Mouse (Mus musculus) macrophage (primary cell): ENCODE measurements around the gene Dner. TPM values are rescaled to one million over a fixed set of nuclear protein-coding genes. Genes with fewer than 3 reads are reported as not detected.

ENCODE experiments used
- H3K27ac ChIP-seq: fragments of 350-480 bp; formaldehyde crosslinking; 2 replicates; pipeline ENCODE4 v1.9.0; 2021
- H3K36me3 ChIP-seq: fragments of 350-480 bp; formaldehyde crosslinking; 2 replicates; pipeline ENCODE4 v1.9.0; 2021; ENCODE audit errors: inconsistent target
- H3K4me3 ChIP-seq: fragments of 350-480 bp; formaldehyde crosslinking; 2 replicates; pipeline ENCODE4 v1.9.0; 2021; ENCODE audit errors: inconsistent target
- H3K79me2 ChIP-seq: fragments of 350-480 bp; formaldehyde crosslinking; 2 replicates; pipeline ENCODE4 v1.9.0; 2021; ENCODE audit errors: inconsistent target
- WGBS: methylation state at CpG from one replicate; pipeline ENCODE4 v1.1.7; 2026; ENCODE audit warnings: inconsistent platforms; ENCODE audit not compliant: missing documents; 5-methylcytosine and 5-hydroxymethylcytosine counted together
- polyA plus RNA-seq: library from polyadenylated mRNA; stranded (reverse); fragments of 250-400 nt; gene quantifications from 3 replicates; pipeline ENCODE4 v1.2.4, GENCODE M21; 2018; ENCODE audit warnings: inconsistent platforms

Gene Dner
- polyA plus RNA-seq, 1 experiment from 2014 or later = 0.14 TPM

- Histone ChIP-seq H3K4me3 (no peak overlapping the region), H3K27ac (no peak overlapping the region), H3K79me2 (no peaks in the 10 kb centered on the region), H3K36me3 (no peaks in the 10 kb centered on the region)
- 90% methylated on average over 4 of the region's 4 CpGs for whole genome bisulfite sequencing
Measured at GRCm38 (mm10) chr1:84524413-84524812, 171.6 kb downstream of the Dner start.

- no peaks in the 10 kb centered on the region for H3K36me3 ChIP-seq
- H3K79me2 ChIP-seq = no peaks in the 10 kb centered on the region
- 90% methylated on average over 4 of the region's 4 CpGs for WGBS
- no peak overlapping the region for H3K27ac ChIP-seq
- no peak overlapping the region for H3K4me3 ChIP-seq
Measured at GRCm38 (mm10) chr1:84522963-84523280, 173.1 kb downstream of the Dner start.

GRCm38 (mm10) chr1:84522256-84522962 is 173.6 kb downstream of the Dner start:
- 98% methylated on average over 4 of the region's 4 CpGs for WGBS
- H3K79me2 ChIP-seq = no peaks in the 10 kb centered on the region
- no peak overlapping the region for H3K27ac ChIP-seq
- no peak overlapping the region for H3K4me3 ChIP-seq
- no peaks in the 10 kb centered on the region for H3K36me3 ChIP-seq

DNA sequence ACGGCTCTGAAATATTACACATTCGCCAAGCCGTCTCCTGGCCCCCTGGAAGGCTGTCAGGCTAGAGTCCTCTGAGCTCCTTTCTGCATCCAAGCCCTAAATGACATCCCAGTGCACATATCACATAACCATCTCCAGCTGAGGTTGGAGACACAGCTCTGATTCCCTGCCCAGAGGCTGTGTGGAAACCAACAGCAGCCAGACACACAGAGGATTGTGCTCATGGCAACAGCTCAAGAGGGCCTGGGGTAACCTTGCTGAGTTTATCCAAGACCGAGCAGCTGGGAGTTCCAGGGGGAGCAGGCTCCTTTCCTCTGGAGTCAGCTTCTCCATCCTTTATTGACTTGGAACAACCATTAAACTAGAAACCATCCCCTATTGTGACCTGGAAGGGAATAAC is 177.7 kb downstream of the Dner start:
- WGBS = 82% methylated on average over 4 of the region's 4 CpGs

DNA sequence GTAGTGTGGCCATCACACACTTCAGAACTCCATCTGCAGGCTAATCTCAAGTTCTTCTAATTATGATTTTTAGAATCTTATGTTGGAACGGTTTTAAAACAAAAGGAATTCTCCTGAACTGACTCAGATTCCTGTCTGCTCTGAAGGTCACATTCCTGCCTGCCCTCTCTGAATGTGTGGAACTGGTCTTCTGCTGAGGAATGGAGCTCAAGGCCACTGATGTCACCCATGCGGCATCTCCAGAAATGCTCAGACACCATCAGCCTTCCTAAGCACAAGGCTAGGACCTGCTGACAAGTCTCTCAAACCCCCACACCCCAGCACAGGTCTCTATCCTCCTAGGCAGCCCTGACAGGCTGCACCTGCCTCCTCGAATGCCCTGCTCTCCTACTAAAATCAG is 182.8 kb downstream of the Dner start:
- Histone ChIP-seq H3K4me3 (no peak overlapping the region), H3K36me3 (no peaks in the 10 kb centered on the region), H3K27ac (no peak overlapping the region), H3K79me2 (no peaks in the 10 kb centered on the region)
- 74% methylated on average over 3 of the region's 3 CpGs for WGBS

More for the DNA sequence above, 177.7 kb downstream of the Dner start:
- Histone ChIP-seq H3K79me2 (no peaks in the 10 kb centered on the region), H3K27ac (no peak overlapping the region), H3K36me3 (no peaks in the 10 kb centered on the region), H3K4me3 (no peak overlapping the region)

- WGBS = no CpG with 5 or more reads among the region's 1 CpGs
- Histone ChIP-seq H3K36me3 (no peaks in the 10 kb centered on the region), H3K79me2 (no peaks in the 10 kb centered on the region), H3K4me3 (no peak overlapping the region), H3K27ac (no peak overlapping the region)
Measured at GRCm38 (mm10) chr1:84508510-84508909, 187.5 kb downstream of the Dner start.

- no peaks in the 10 kb centered on the region for H3K79me2 ChIP-seq
- no peak overlapping the region for H3K27ac ChIP-seq
- H3K4me3 ChIP-seq = no peak overlapping the region
- H3K36me3 ChIP-seq = no peaks in the 10 kb centered on the region
Measured at GRCm38 (mm10) chr1:84507568-84507967, 188.5 kb downstream of the Dner start.

- 59% methylated on average over 6 of the region's 6 CpGs for WGBS
- no peaks in the 10 kb centered on the region for H3K36me3 ChIP-seq
- H3K79me2 ChIP-seq = no peaks in the 10 kb centered on the region
- no peak overlapping the region for H3K27ac ChIP-seq
- no peak overlapping the region for H3K4me3 ChIP-seq
Measured at GRCm38 (mm10) chr1:84506984-84507546, 189.0 kb downstream of the Dner start.

GRCm38 (mm10) chr1:84500673-84501072 is 195.3 kb downstream of the Dner start:
- WGBS = 88% methylated on average over 2 of the region's 3 CpGs
- Histone ChIP-seq H3K27ac (no peak overlapping the region), H3K4me3 (no peak overlapping the region), H3K36me3 (no peaks in the 10 kb centered on the region), H3K79me2 (no peaks in the 10 kb centered on the region)

DNA sequence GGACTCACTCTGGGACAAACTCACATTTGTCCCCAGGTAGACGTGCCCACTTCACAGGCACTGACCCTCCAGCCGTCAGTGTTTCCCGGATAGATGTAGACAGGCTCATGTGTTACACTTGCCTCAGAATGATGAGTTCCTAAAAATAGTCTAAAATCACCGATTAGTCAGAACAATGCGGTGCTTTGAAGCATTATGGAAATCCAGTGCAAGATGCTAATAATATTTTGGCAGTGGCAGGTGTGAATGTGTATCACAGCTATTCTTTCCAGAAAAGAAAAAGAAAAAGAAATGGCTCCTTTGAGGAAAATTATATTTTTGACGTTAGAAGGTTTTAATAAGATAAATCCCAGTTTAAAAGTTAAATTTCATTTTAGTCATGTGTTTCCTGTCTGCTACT is 204.3 kb downstream of the Dner start:
- Histone ChIP-seq H3K4me3 (no peak overlapping the region), H3K79me2 (no peaks in the 10 kb centered on the region), H3K36me3 (no peaks in the 10 kb centered on the region), H3K27ac (no peak overlapping the region)
- 97% methylated on average over 6 of the region's 6 CpGs for WGBS

GRCm38 (mm10) chr1:84488546-84488945 is 207.5 kb downstream of the Dner start:
- Histone ChIP-seq H3K36me3 (no peaks in the 10 kb centered on the region), H3K4me3 (no peak overlapping the region), H3K27ac (no peak overlapping the region), H3K79me2 (no peaks in the 10 kb centered on the region)
- WGBS = 80% methylated on average over 1 of the region's 1 CpGs

GRCm38 (mm10) chr1:84485066-84485465 is 211.0 kb downstream of the Dner start:
- H3K4me3 ChIP-seq = no peak overlapping the region
- no peaks in the 10 kb centered on the region for H3K79me2 ChIP-seq
- H3K36me3 ChIP-seq = no peaks in the 10 kb centered on the region
- no peak overlapping the region for H3K27ac ChIP-seq

- WGBS = 87% methylated on average over 3 of the region's 3 CpGs
Measured at GRCm38 (mm10) chr1:84484577-84484976, 211.4 kb downstream of the Dner start.

DNA sequence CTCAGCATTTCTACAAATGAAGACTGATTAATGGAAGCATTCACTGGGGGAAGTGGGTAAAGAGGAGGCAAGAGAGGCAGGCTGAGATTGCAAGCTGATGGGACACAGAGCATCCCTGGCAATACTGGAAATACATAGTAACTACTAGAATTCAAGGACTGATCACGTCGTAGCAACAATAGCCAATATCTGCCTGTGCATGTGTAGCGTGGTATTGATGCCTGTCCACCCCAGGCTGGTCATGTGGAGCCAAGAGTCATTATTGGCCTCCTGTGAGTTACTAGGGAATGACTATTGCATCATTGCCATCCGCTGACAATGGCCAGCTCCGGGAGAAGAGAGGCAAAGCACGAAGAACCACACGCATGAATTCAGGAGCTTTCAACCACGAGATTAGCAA is 216.0 kb downstream of the Dner start:
- 91% methylated on average over 5 of the region's 8 CpGs for WGBS
- Histone ChIP-seq H3K4me3 (no peak overlapping the region), H3K79me2 (no peaks in the 10 kb centered on the region), H3K27ac (no peak overlapping the region), H3K36me3 (no peaks in the 10 kb centered on the region)

More at GRCm38 (mm10) chr1:84484577-84484976, 211.4 kb downstream of the Dner start:
- H3K27ac ChIP-seq = no peak overlapping the region
- H3K79me2 ChIP-seq = no peaks in the 10 kb centered on the region
- H3K36me3 ChIP-seq = no peaks in the 10 kb centered on the region
- H3K4me3 ChIP-seq = no peak overlapping the region

GRCm38 (mm10) chr1:84474274-84474673 is 221.7 kb downstream of the Dner start:
- Histone ChIP-seq H3K27ac (no peak overlapping the region), H3K79me2 (no peaks in the 10 kb centered on the region), H3K36me3 (no peaks in the 10 kb centered on the region), H3K4me3 (no peak overlapping the region)
- WGBS = 86% methylated on average over 3 of the region's 3 CpGs

GRCm38 (mm10) chr1:84472260-84472659 is 223.8 kb downstream of the Dner start:
- H3K36me3 ChIP-seq = no peaks in the 10 kb centered on the region
- no peak overlapping the region for H3K27ac ChIP-seq
- H3K79me2 ChIP-seq = no peaks in the 10 kb centered on the region
- H3K4me3 ChIP-seq = no peak overlapping the region
- WGBS = 90% methylated on average over 2 of the region's 2 CpGs
